Mouse (Mus musculus) lung, adult 2 months (tissue): Measurements from ENCODE around the gene Ubap2.

Source experiments
- CTCF ChIP-seq: fragments of 200-500 bp; IDR thresholded peaks from 2 replicates; pipeline ENCODE4 v1.5.1; 2011; ENCODE audit warnings: mild to moderate bottlenecking, low read length, control low read depth; ENCODE audit not compliant: insufficient read depth
- POLR2A ChIP-seq: fragments of 200-500 bp; IDR thresholded peaks from 2 replicates; pipeline ENCODE4 v1.6.1; 2011; ENCODE audit warnings: low read depth, mild to moderate bottlenecking, control low read depth, low read length, borderline replicate concordance; ENCODE audit errors: extremely low read depth

- no peak for TF ChIP-seq CTCF
- no peak for TF ChIP-seq POLR2A
Observed at GRCm38 (mm10) chr4:41189809-41190208, 85.1 kb downstream of the Ubap2 start.
